Mouse (Mus musculus) C2C12 (cell line): ENCODE results near the gene Abcc12.

Experiments
- CTCF ChIP-seq: IDR thresholded peaks from one replicate; pipeline ENCODE4 v1.5.1; 2011; ENCODE audit not compliant: control insufficient read depth, insufficient read depth, insufficient read length
- MYOG ChIP-seq: IDR thresholded peaks from one replicate; pipeline ENCODE4 v1.6.1; 2011; ENCODE audit not compliant: control insufficient read depth, insufficient read length; ENCODE audit errors: extremely low read depth

- no peak for TF ChIP-seq CTCF
- TF ChIP-seq MYOG: no peak
Measured at GRCm38 (mm10) chr8:86484244-86484643, 96.2 kb downstream of the Abcc12 start.
